Mouse (Mus musculus) lung, postnatal 0 days (tissue): ENCODE results near the gene Aipl1. TPM values are rescaled to one million over a fixed set of nuclear protein-coding genes. Genes with fewer than 3 reads are reported as not detected.

ENCODE experiments used
- ATAC-seq: fragments of 200-750 bp; cut with Nextera tagmentation; 2 replicates; pipeline ENCODE4 v1.8.0; 2017; ENCODE audit warnings: moderate library complexity
- DNase-seq: peaks from one replicate; pipeline ENCODE4 v3.0.0-alpha.2; 2016; ENCODE audit warnings: low spot score
- H3K27ac ChIP-seq: fragments of 300-500 bp; sonication (generic); 2 replicates; pipeline ENCODE4 v1.5.1; 2014; ENCODE audit warnings: antibody characterized with exemption, mild to moderate bottlenecking, low read length, mixed read lengths
- H3K27me3 ChIP-seq: fragments of 300-500 bp; sonication (generic); replicated peaks from 2 replicates; pipeline ENCODE4 v1.6.1; 2014; ENCODE audit warnings: low read length, mixed read lengths; ENCODE audit not compliant: insufficient read depth
- H3K36me3 ChIP-seq: fragments of 300-500 bp; sonication (generic); 2 replicates; pipeline ENCODE4 v1.6.1; 2014; ENCODE audit warnings: low read length, mixed read lengths; ENCODE audit not compliant: insufficient read depth
- H3K4me1 ChIP-seq: fragments of 300-500 bp; sonication (generic); 2 replicates; pipeline ENCODE4 v1.6.1; 2014; ENCODE audit warnings: antibody characterized with exemption, low read depth, low read length, mixed read lengths; ENCODE audit not compliant: insufficient read depth
- H3K4me2 ChIP-seq: fragments of 300-500 bp; sonication (generic); replicated peaks from 2 replicates; pipeline ENCODE4 v1.6.1; 2014; ENCODE audit warnings: low read depth, mild to moderate bottlenecking, low read length, moderate library complexity, mixed read lengths
- H3K4me3 ChIP-seq: fragments of 300-500 bp; sonication (generic); 2 replicates; pipeline ENCODE4 v1.5.1; 2014; ENCODE audit warnings: low read depth, low read length
- H3K9ac ChIP-seq: fragments of 300-500 bp; sonication (generic); replicated peaks from 2 replicates; pipeline ENCODE4 v1.6.1; 2014; ENCODE audit warnings: low read depth, mild to moderate bottlenecking
- H3K9me3 ChIP-seq: fragments of 300-500 bp; sonication (generic); 2 replicates; pipeline ENCODE4 v1.6.1; 2016; ENCODE audit warnings: low read length, mixed read lengths
- CTCF ChIP-seq: IDR thresholded peaks from 2 replicates; pipeline ENCODE4 v1.5.1; 2016; ENCODE audit warnings: antibody characterized with exemption, mild to moderate bottlenecking
- EP300 ChIP-seq: IDR thresholded peaks from 2 replicates; pipeline ENCODE4 v1.6.1; 2016; ENCODE audit warnings: antibody characterized with exemption, mild to moderate bottlenecking, control low read depth
- WGBS: fragments of 180-500 bp; shearing (Covaris S2); extraction: QIAGEN DNeasy Blood & Tissue Kit; methylation state at CpG from one replicate; pipeline ENCODE4 v1.1.7; 2014; 5-methylcytosine and 5-hydroxymethylcytosine counted together
- polyA plus RNA-seq: library from polyadenylated mRNA; unstranded; fragments of >200 nt; fragmentation: Nextera tagmentation; extraction: Ambion mirVana; gene quantifications from 2 replicates; pipeline ENCODE4 v1.2.1, GENCODE M21; 2015

The Aipl1 gene
- polyA plus RNA-seq, 1 experiment from 2014 or later, result 0.30 TPM

GRCm38 (mm10) chr11:72064414-72064813 lies 27.1 kb upstream of the Aipl1 start:
- ATAC-seq (no peak), DNase-seq (no peak)
- H3K4me3 ChIP-seq, result no peak overlapping the region
- no peak for TF ChIP-seq EP300
- no peak for TF ChIP-seq CTCF
- no peaks in the 10 kb centered on the region for H3K36me3 ChIP-seq
- no peak overlapping the region for H3K9ac ChIP-seq
- no peaks in the 10 kb centered on the region for H3K27me3 ChIP-seq
- no peak overlapping the region for H3K27ac ChIP-seq
- 73% methylated on average over 6 of the region's 6 CpGs for WGBS
- no peak overlapping the region for H3K4me2 ChIP-seq
- H3K9me3 ChIP-seq, result no peaks in the 10 kb centered on the region
- H3K4me1 ChIP-seq, result no peaks in the 10 kb centered on the region

- DNase-seq, result no peak
- no peaks in the 10 kb centered on the region for H3K27me3 ChIP-seq
- H3K4me3 ChIP-seq, result no peak overlapping the region
- no peak overlapping the region for H3K4me2 ChIP-seq
- H3K27ac ChIP-seq, result no peak overlapping the region
- H3K9me3 ChIP-seq, result no peaks in the 10 kb centered on the region
- TF ChIP-seq CTCF, result no peak
- no peak for TF ChIP-seq EP300
- no peak overlapping the region for H3K9ac ChIP-seq
- WGBS, result 49% methylated on average over 13 of the region's 13 CpGs
- H3K4me1 ChIP-seq, result no peaks in the 10 kb centered on the region
- ATAC-seq, result no peak
- no peaks in the 10 kb centered on the region for H3K36me3 ChIP-seq
Measured at GRCm38 (mm10) chr11:72061093-72061620, 23.8 kb upstream of the Aipl1 start.

DNA sequence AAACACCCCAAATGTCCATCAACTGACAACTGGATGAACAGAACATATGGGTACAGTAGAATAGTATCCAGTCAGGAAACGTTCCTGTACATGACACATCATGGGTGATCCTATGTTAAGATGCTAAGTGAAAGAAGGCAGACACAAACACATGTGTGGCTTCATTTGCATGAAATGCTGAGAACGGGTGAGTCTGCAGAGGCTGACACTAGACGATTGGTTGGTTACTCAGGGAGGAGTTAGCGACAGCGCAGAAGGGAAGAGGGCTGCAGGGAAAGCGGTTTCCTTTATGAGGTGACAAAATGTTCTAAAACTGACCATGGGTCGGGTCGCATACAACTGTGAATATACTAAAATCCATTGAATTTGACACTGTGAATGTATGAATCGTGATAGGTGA lies 23.1 kb upstream of the Aipl1 start:
- no peak overlapping the region for H3K4me3 ChIP-seq
- H3K4me1 ChIP-seq, result no peaks in the 10 kb centered on the region
- ATAC-seq (no peak), DNase-seq (no peak)
- H3K9me3 ChIP-seq, result no peaks in the 10 kb centered on the region
- H3K27ac ChIP-seq, result no peak overlapping the region
- H3K4me2 ChIP-seq, result no peak overlapping the region
- H3K9ac ChIP-seq, result no peak overlapping the region
- H3K36me3 ChIP-seq, result no peaks in the 10 kb centered on the region
- WGBS, result 65% methylated on average over 9 of the region's 9 CpGs
- H3K27me3 ChIP-seq, result no peaks in the 10 kb centered on the region
- TF ChIP-seq CTCF, result no peak
- no peak for TF ChIP-seq EP300

GRCm38 (mm10) chr11:72057166-72057565 lies 19.9 kb upstream of the Aipl1 start:
- no peak for DNase-seq
- H3K36me3 ChIP-seq, result no peaks in the 10 kb centered on the region
- H3K9me3 ChIP-seq, result no peaks in the 10 kb centered on the region
- no peak for ATAC-seq
- no peak overlapping the region for H3K9ac ChIP-seq
- 58% methylated on average over 3 of the region's 3 CpGs for WGBS
- H3K27ac ChIP-seq, result no peak overlapping the region
- no peak overlapping the region for H3K4me2 ChIP-seq
- no peak overlapping the region for H3K4me3 ChIP-seq
- TF ChIP-seq CTCF (no peak), EP300 (no peak)
- no peaks in the 10 kb centered on the region for H3K4me1 ChIP-seq
- no peaks in the 10 kb centered on the region for H3K27me3 ChIP-seq

DNA sequence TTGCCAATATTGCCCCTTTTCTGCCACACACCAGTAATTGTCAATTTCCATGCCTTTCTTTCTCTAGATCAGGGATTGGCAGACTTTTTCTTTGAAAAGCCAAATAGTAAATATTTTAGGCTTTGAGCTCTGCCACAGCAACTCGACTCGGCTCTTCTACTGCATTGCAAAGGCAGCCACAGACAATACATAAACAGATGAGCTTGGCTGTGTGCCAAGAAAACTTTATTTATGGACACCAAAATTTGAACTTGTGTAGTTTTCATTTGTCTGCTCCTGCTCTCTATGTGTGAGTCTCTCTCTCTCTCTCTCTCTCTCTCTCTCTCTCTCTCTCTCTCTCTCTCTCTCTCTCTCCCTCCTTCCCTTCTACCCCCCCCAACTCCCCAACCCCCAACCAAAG lies 17.9 kb upstream of the Aipl1 start:
- TF ChIP-seq EP300 (no peak), CTCF (no peak)
- no peak overlapping the region for H3K4me3 ChIP-seq
- no peaks in the 10 kb centered on the region for H3K4me1 ChIP-seq
- H3K27me3 ChIP-seq, result 0 out of 2 replicates have a peak, but pooled peaks cover 3% of the 10 kb centered on the region
- no peak overlapping the region for H3K9ac ChIP-seq
- 25% methylated on average over 2 of the region's 2 CpGs for WGBS
- no peak for DNase-seq
- H3K36me3 ChIP-seq, result no peaks in the 10 kb centered on the region
- H3K9me3 ChIP-seq, result no peaks in the 10 kb centered on the region
- no peak overlapping the region for H3K4me2 ChIP-seq
- no peak overlapping the region for H3K27ac ChIP-seq
- ATAC-seq, result no peak

- Histone ChIP-seq H3K4me1 (no peaks in the 10 kb centered on the region), H3K27me3 (0 out of 2 replicates have a peak, but pooled peaks cover 3% of the 10 kb centered on the region), H3K4me2 (no peak overlapping the region), H3K4me3 (no peak overlapping the region), H3K9me3 (no peaks in the 10 kb centered on the region), H3K36me3 (no peaks in the 10 kb centered on the region), H3K27ac (no peak overlapping the region), H3K9ac (no peak overlapping the region)
- WGBS, result 10% methylated on average over 5 of the region's 5 CpGs
- ATAC-seq (peak; percentile 57), DNase-seq (peak; percentile 71)
- TF ChIP-seq CTCF, result peak; percentile 88
- no peak for TF ChIP-seq EP300
Measured at GRCm38 (mm10) chr11:72052636-72053035, 15.3 kb upstream of the Aipl1 start.

- Histone ChIP-seq H3K36me3 (no peaks in the 10 kb centered on the region), H3K4me2 (no peak overlapping the region), H3K27ac (no peak overlapping the region), H3K4me3 (no peak overlapping the region), H3K27me3 (0 out of 2 replicates have a peak, but pooled peaks cover 3% of the 10 kb centered on the region), H3K9ac (no peak overlapping the region), H3K9me3 (no peaks in the 10 kb centered on the region), H3K4me1 (no peaks in the 10 kb centered on the region)
- 55% methylated on average over 3 of the region's 3 CpGs for WGBS
- ATAC-seq (0 out of 2 replicates have a peak, but pooled peaks have one; percentile 5), DNase-seq (no peak)
- no peak for TF ChIP-seq EP300
- TF ChIP-seq CTCF, result no peak
Measured at GRCm38 (mm10) chr11:72052221-72052620, 14.9 kb upstream of the Aipl1 start.
